Mouse (Mus musculus): ENCODE results near the gene Trim41. TPM values are rescaled to one million over a fixed set of nuclear protein-coding genes. Genes with fewer than 3 reads are reported as not detected.
A peak's percentile ranks its signal among the peaks of the same experiment; 100 is the strongest.

The Trim41 gene
- total and polyA plus RNA-seq, 2 experiments from 2014 or later, result 2.7 to 39.6 TPM

- H3K9ac ChIP-seq (replicated peaks; ENCODE audit: low read depth, low read length), result no peak overlapping the region
- no peak overlapping the region for H3K4me3 ChIP-seq (ENCODE audit: low read depth, low read length)
- no peaks in the 10 kb centered on the region for H3K9me3 ChIP-seq (replicated peaks; ENCODE audit: control insufficient read depth, low read length)
- no peak for ATAC-seq (ENCODE audit: insufficient read depth, low read depth)
- H3K27ac ChIP-seq (ENCODE audit: low read depth), result no peak overlapping the region
- no peak for DNase-seq (ENCODE audit: low spot score)
- H3K4me2 ChIP-seq (ENCODE audit: low read depth, low read length), result no peak overlapping the region
- TF ChIP-seq CTCF (IDR thresholded peaks at IDR 0.05; ENCODE audit: low read depth) (no peak; the same call in 1 of the 2 replicates), EP300 (IDR thresholded peaks at IDR 0.05; ENCODE audit: low read depth) (no peak)
- no peaks in the 10 kb centered on the region for H3K4me1 ChIP-seq (ENCODE audit: control insufficient read depth, insufficient read depth)
- H3K27me3 ChIP-seq (ENCODE audit: control insufficient read depth, insufficient read depth, low read length), result no peaks in the 10 kb centered on the region
- no peaks in the 10 kb centered on the region for H3K36me3 ChIP-seq (replicated peaks; ENCODE audit: control insufficient read depth, insufficient read depth, low read length)
- WGBS, result 42% methylated on average over 9 of the region's 9 CpGs
Observed at GRCm38 (mm10) chr11:48776664-48777063, 40.5 kb downstream of the Trim41 start.

DNA sequence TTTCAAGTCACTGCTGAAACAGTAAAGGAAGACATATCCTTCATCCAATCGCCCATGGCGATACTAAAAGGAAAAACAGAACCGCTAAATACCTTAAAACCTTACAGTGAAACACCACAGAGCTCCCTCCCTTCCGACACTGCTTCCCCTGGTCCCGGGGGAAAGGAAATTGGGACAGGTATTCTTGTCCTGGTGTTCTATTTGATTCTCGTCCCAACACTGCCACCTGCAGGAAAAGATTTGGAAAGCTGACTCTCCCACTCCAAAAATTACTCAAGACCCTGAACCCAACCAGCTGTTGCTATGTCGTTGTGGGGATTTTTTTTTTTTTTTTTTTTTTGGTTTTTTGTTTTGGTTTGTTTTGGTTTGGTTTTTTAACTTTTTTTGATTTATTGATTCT lies 41.7 kb downstream of the Trim41 start:
- H3K4me3 ChIP-seq (ENCODE audit: low read depth, low read length), result no peak overlapping the region
- no peak overlapping the region for H3K27ac ChIP-seq (ENCODE audit: low read depth)
- no peaks in the 10 kb centered on the region for H3K27me3 ChIP-seq (ENCODE audit: control insufficient read depth, insufficient read depth, low read length)
- H3K9me3 ChIP-seq (replicated peaks; ENCODE audit: control insufficient read depth, low read length), result no peaks in the 10 kb centered on the region
- WGBS, result 1% methylated on average over 7 of the region's 7 CpGs
- no peaks in the 10 kb centered on the region for H3K36me3 ChIP-seq (replicated peaks; ENCODE audit: control insufficient read depth, insufficient read depth, low read length)
- TF ChIP-seq EP300 (IDR thresholded peaks at IDR 0.05; ENCODE audit: low read depth) (no peak), CTCF (IDR thresholded peaks at IDR 0.05; ENCODE audit: low read depth) (peak; percentile 60)
- peak; percentile 63 for DNase-seq (ENCODE audit: low spot score)
- no peak overlapping the region for H3K4me2 ChIP-seq (ENCODE audit: low read depth, low read length)
- no peak overlapping the region for H3K9ac ChIP-seq (replicated peaks; ENCODE audit: low read depth, low read length)
- no peak for ATAC-seq (ENCODE audit: insufficient read depth, low read depth)
- H3K4me1 ChIP-seq (ENCODE audit: control insufficient read depth, insufficient read depth), result no peaks in the 10 kb centered on the region

DNA sequence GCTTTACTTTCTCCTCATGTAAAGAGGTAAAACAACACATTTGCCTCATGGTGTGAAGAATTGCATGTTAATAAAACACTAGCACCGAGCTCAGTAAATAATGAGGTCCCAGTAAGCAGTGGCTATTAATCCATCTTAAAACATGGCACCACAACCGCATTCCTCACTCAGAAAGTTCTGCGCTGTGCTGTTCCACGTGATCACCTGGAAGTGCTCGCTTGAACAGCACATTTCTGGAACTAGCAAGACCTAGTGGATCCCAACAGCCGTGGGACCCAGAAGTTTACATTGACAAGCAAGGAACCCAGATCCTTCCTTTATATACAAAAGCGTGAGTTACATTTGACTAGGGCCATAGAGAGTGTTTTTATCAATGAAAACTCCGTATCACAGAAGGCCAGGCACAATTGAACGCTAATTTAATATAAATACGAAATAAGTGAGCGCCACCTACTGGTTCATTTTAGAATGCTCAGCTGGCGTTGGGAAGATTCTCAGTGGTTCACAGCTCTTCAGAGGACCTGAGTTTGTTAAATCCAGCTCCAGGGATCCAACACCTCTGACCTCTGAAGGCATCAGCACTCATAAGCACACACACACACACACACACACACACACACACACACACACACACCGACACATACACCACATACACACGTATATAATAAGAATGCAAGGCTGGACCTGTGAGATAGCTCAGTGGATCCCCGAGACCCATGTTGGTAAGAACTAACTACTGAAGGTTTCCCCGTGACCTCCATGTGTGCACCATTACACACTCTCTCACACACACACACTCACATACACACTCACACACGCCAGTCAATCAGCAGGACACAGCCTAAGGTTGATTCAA lies 42.5 kb downstream of the Trim41 start:
- Histone ChIP-seq H3K27me3 (ENCODE audit: control insufficient read depth, insufficient read depth, low read length) (no peaks in the 10 kb centered on the region), H3K9me3 (replicated peaks; ENCODE audit: control insufficient read depth, low read length) (no peaks in the 10 kb centered on the region), H3K4me2 (ENCODE audit: low read depth, low read length) (no peak overlapping the region), H3K4me3 (ENCODE audit: low read depth, low read length) (no peak overlapping the region), H3K27ac (ENCODE audit: low read depth) (no peak overlapping the region), H3K9ac (replicated peaks; ENCODE audit: low read depth, low read length) (no peak overlapping the region), H3K36me3 (replicated peaks; ENCODE audit: control insufficient read depth, insufficient read depth, low read length) (no peaks in the 10 kb centered on the region), H3K4me1 (ENCODE audit: control insufficient read depth, insufficient read depth) (no peaks in the 10 kb centered on the region)
- 34% methylated on average over 17 of the region's 17 CpGs for WGBS
- DNase-seq (ENCODE audit: low spot score) (no peak), ATAC-seq (ENCODE audit: insufficient read depth, low read depth) (no peak)
- TF ChIP-seq EP300 (IDR thresholded peaks at IDR 0.05; ENCODE audit: low read depth) (no peak), CTCF (IDR thresholded peaks at IDR 0.05; ENCODE audit: low read depth) (peak; percentile 39; the same call in 1 of the 2 replicates)

GRCm38 (mm10) chr11:48771691-48772090 lies 45.5 kb downstream of the Trim41 start:
- Histone ChIP-seq H3K4me3 (ENCODE audit: low read depth, low read length) (no peak overlapping the region), H3K9ac (replicated peaks; ENCODE audit: low read depth, low read length) (no peak overlapping the region), H3K4me1 (ENCODE audit: control insufficient read depth, insufficient read depth) (no peaks in the 10 kb centered on the region), H3K4me2 (ENCODE audit: low read depth, low read length) (no peak overlapping the region), H3K27ac (ENCODE audit: low read depth) (no peak overlapping the region), H3K9me3 (replicated peaks; ENCODE audit: control insufficient read depth, low read length) (no peaks in the 10 kb centered on the region), H3K36me3 (replicated peaks; ENCODE audit: control insufficient read depth, insufficient read depth, low read length) (no peaks in the 10 kb centered on the region), H3K27me3 (ENCODE audit: control insufficient read depth, insufficient read depth, low read length) (no peaks in the 10 kb centered on the region)
- DNase-seq (ENCODE audit: low spot score) (no peak), ATAC-seq (ENCODE audit: insufficient read depth, low read depth) (no peak)
- TF ChIP-seq EP300 (IDR thresholded peaks at IDR 0.05; ENCODE audit: low read depth) (no peak), CTCF (IDR thresholded peaks at IDR 0.05; ENCODE audit: low read depth) (peak; percentile 56)
- 8% methylated on average over 2 of the region's 2 CpGs for WGBS

GRCm38 (mm10) chr11:48767195-48767876 lies 49.8 kb downstream of the Trim41 start:
- Histone ChIP-seq H3K4me1 (ENCODE audit: control insufficient read depth, insufficient read depth) (no peaks in the 10 kb centered on the region), H3K4me2 (ENCODE audit: low read depth, low read length) (no peak overlapping the region), H3K9me3 (replicated peaks; ENCODE audit: control insufficient read depth, low read length) (no peaks in the 10 kb centered on the region), H3K36me3 (replicated peaks; ENCODE audit: control insufficient read depth, insufficient read depth, low read length) (no peaks in the 10 kb centered on the region), H3K27me3 (ENCODE audit: control insufficient read depth, insufficient read depth, low read length) (no peaks in the 10 kb centered on the region), H3K27ac (ENCODE audit: low read depth) (no peak overlapping the region), H3K9ac (replicated peaks; ENCODE audit: low read depth, low read length) (no peak overlapping the region), H3K4me3 (ENCODE audit: low read depth, low read length) (no peak overlapping the region)
- TF ChIP-seq EP300 (IDR thresholded peaks at IDR 0.05; ENCODE audit: low read depth), result no peak
- TF ChIP-seq CTCF (IDR thresholded peaks at IDR 0.05; ENCODE audit: low read depth), result no peak
- DNase-seq (ENCODE audit: low spot score) (no peak), ATAC-seq (ENCODE audit: insufficient read depth, low read depth) (no peak)
- WGBS, result 73% methylated on average over 14 of the region's 14 CpGs

All from heart, postnatal 0 days (tissue).